Mouse (Mus musculus) testis, postnatal 10 days (tissue): Measurements from ENCODE around the gene Stx7.

Experiments
- DNase-seq: peaks from one replicate; pipeline ENCODE4 v3.0.0; 2021; ENCODE audit warnings: low spot score

Gene Stx7

GRCm38 (mm10) chr10:24167978-24168583 lies 19.0 kb downstream of the Stx7 start:
- DNase-seq = no peak

DNA sequence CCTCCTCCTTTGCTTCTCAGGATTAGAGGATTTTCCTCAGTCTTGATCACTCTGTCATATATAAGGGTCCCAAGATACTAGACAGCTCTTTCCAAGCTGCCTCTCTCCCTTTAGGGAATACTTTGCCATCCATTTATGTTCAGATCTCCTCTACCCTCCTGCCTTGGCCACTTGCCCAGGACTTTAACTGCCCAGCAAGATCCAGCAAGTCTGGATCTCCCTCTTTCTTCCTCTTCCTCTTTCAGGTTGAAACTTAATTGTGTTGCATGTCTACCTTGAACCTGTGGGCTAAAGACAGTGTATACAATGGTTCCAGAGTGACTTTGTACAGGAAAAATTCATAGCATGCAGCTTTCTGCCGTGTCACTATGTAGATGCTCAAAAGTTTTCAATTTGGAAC lies 19.8 kb downstream of the Stx7 start:
- no peak for DNase-seq

- no peak for DNase-seq
These were observed 22.9 kb downstream of the Stx7 start for GRCm38 (mm10) chr10:24171906-24172459.

- DNase-seq = peak; percentile 54
These were observed 24.3 kb downstream of the Stx7 start for GRCm38 (mm10) chr10:24173210-24174001.

- no peak for DNase-seq
These were observed 41.3 kb downstream of the Stx7 start for GRCm38 (mm10) chr10:24190392-24190791.

DNA sequence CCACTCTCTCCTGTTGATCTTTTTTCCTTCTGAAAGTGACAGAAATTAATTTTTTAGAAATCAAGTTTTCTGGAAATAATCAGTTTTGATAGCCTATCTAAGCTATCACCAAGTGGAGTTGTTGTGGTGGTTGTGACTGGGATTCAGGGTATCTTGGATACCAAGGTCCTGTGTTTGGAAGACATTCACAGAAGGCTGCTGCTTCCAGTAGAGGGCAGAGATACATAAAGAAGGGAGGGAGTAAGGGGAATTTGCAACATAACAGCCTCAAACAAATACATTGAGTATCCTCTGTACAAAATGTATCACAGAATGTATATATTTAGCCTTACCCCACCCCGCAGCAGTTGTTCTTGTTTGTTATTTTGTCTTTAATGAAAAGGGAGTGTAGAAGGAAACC lies 42.9 kb downstream of the Stx7 start:
- no peak for DNase-seq

- DNase-seq = no peak
These were observed 50.2 kb downstream of the Stx7 start for GRCm38 (mm10) chr10:24199303-24199702.

- no peak for DNase-seq
These were observed 51.0 kb downstream of the Stx7 start for GRCm38 (mm10) chr10:24200099-24200498.

GRCm38 (mm10) chr10:24210075-24210474 lies 61.0 kb downstream of the Stx7 start:
- DNase-seq = no peak

DNA sequence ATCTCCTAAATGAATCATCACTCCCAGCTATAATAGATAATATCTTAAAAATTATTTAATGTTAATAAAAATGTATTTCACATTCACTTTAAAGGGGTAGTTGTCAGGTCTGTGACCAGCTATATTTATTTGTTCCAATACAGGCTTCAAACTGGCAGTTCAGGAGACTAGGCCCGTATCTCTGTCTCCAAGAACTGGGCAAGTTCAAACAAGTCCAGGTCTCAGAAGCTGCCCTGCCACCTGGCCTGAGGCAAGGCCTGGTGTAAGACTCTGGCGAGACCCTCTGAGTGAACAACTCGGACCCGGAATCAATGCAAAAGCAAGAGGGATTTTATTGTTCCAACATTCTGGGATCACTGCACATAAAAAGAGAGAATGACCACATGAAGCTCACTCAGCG lies 64.2 kb downstream of the Stx7 start:
- no peak for DNase-seq

- no peak for DNase-seq
These were observed 68.6 kb downstream of the Stx7 start for GRCm38 (mm10) chr10:24217558-24218268.

DNA sequence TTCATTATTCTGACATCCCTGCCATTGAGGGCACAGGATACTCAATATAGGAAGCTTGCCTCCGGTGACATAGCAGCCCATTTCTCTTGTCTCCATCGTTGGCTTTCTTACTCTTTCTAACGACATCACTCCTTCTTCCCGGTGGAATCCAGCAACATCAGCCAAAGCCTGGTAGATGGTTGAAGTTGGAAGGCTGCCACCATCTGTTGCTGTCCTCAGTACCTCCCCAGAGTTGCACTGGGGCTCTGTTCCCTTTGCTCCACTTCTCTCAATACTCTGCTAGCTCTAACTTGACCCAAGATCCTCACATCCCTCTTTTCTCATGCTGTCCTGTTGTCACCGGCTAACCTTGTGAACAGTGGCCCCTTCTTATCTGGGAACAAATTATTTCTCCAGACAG lies 71.8 kb downstream of the Stx7 start:
- no peak for DNase-seq

- no peak for DNase-seq
These were observed 73.8 kb downstream of the Stx7 start for GRCm38 (mm10) chr10:24222911-24223310.

GRCm38 (mm10) chr10:24223449-24224143 lies 74.5 kb downstream of the Stx7 start, which contains the start of gene Moxd1:
TSS of gene Moxd1 (plus strand) at chr10:24223517.
- DNase-seq = peak; percentile 55

DNA sequence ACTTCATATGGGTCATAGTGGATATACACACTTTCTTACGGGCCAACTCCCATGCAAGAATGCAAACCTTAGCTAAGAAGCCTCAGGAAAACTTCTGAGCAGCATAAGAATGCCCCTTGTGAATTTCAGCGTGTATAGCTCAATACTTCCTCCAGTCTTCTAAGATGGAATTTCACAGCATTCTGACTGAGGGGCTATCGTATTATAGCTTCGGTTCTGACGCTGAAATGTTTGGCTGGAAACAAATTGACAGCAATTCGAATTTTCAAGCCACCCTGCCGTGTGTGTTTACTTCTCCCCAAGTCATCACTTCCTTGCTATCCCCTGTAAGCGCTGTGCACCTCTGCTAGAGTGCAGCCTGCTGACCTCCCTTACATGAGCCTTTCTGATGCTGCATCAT lies 75.5 kb downstream of the Stx7 start:
- no peak for DNase-seq

DNA sequence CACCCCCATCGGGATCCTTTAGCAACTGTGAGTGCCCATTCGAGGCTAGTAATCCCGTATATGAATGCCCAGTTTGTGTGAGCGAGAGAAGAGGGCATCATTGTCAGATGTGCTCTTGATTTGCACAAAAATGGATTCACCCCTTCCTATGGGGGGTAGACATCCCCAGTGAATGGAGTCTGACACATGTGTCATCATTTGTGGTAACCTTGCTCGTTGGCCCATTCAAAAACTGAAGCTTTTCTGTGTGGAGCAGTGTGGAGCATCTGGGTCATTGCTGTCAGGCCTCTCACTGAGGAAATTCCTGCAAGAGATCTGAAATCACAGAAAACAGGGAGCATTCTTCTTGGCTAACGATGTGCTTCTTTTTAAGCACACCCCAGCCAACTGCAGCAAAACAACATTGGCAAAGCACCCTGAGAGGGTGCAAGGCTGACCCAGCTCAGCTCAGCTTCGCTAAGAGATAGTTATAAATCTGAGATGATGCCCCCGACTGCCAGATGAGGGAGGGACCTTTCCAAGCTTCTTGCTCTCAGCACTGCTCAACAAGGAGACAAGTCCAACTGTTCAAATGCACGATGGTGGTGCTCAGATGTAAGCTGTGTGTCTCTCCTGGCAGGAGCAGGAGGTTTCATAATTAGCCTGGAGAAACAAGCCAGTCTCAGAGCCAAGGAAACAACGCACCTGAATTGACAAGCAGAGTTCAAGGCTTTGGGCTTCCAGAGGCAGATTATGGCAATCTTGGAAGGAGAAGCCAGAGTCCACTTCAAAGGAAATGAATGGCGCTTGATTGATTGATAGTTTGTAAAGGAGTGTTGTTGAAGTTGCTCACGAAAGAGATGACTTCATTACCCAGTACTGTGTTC lies 79.4 kb downstream of the Stx7 start:
- no peak for DNase-seq

GRCm38 (mm10) chr10:24232281-24232680 lies 83.2 kb downstream of the Stx7 start:
- DNase-seq = no peak

DNA sequence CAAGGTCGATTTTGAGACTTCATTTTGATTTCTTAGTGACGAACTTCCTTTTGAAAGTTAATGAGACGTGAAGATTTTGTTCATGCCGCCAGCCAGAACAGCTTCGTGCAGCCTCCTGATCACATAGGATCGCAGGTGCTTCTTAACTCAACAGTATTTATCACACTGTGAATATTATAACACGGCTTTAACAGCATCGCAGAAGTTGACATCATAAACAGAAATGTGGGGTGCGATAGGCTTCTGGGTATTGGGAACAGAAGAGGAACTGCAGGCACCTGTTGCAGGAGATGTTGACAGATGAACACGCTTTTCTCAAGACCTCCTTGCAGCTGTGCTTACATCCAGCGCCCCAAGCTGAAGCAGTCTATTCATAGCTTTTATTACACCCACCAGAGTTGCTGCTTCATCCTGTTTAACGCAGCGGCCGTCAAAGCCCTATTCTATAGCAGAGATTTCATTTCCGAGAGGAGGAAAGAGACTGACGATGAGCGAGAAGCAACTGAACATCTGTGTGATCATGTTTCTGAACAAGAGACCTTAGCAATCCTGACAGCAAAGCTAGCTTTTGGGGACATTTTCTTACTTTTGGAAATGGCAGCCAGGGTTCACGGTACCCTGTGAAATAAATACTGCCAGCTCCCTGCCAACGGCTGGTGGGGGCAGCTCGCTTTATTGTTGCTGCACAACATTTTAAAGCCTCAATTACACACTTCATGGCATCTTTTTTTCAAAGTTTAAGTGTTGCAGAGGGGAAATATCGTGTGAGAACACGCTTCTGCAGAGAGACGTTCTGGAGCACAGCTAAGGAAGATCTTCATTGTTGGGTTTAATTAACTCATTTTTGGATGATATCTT lies 86.6 kb downstream of the Stx7 start:
- DNase-seq = no peak
